Mouse (Mus musculus) limb, embryonic 11.5 days (tissue): ENCODE data around the gene Ush1g. TPM values are rescaled to one million over a fixed set of nuclear protein-coding genes. Genes with fewer than 3 reads are reported as not detected.

Experiments used
- ATAC-seq: fragments of 200-750 bp; cut with Nextera tagmentation; 2 replicates; pipeline ENCODE4 v1.8.0; 2017; ENCODE audit warnings: low read depth; ENCODE audit not compliant: insufficient number of reproducible peaks, low FRiP score, low TSS enrichment
- DNase-seq: peaks from one replicate; pipeline ENCODE4 v3.0.0-alpha.2; 2015; ENCODE audit warnings: low spot score
- H3K27ac ChIP-seq: fragments of 300-500 bp; sonication (generic); replicated peaks from 2 replicates; pipeline ENCODE4 v1.5.1; 2014; ENCODE audit warnings: low read depth, mild to moderate bottlenecking, low read length
- H3K27me3 ChIP-seq: fragments of 300-500 bp; sonication (generic); 2 replicates; pipeline ENCODE4 v1.6.1; 2014; ENCODE audit warnings: mild to moderate bottlenecking, low read length, mixed read lengths; ENCODE audit not compliant: control insufficient read depth, insufficient read depth
- H3K36me3 ChIP-seq: fragments of 300-500 bp; sonication (generic); 2 replicates; pipeline ENCODE4 v1.6.1; 2014; ENCODE audit warnings: mild to moderate bottlenecking, low read length, moderate library complexity, mixed read lengths; ENCODE audit not compliant: control insufficient read depth, insufficient read depth
- H3K4me1 ChIP-seq: fragments of 300-500 bp; sonication (generic); 2 replicates; pipeline ENCODE4 v1.6.1; 2014; ENCODE audit warnings: low read length, mixed read lengths; ENCODE audit not compliant: control insufficient read depth, insufficient read depth
- H3K4me2 ChIP-seq: fragments of 300-500 bp; sonication (generic); 2 replicates; pipeline ENCODE4 v1.6.1; 2014; ENCODE audit warnings: low read depth, mild to moderate bottlenecking, moderate library complexity; ENCODE audit not compliant: severe bottlenecking
- H3K4me3 ChIP-seq: fragments of 300-500 bp; sonication (generic); 2 replicates; pipeline ENCODE4 v1.5.1; 2014; ENCODE audit warnings: low read depth, low read length
- H3K9ac ChIP-seq: fragments of 300-500 bp; sonication (generic); 2 replicates; pipeline ENCODE4 v1.6.1; 2014; ENCODE audit warnings: mild to moderate bottlenecking, low read length
- H3K9me3 ChIP-seq: fragments of 300-500 bp; sonication (generic); 2 replicates; pipeline ENCODE4 v1.6.1; 2016; ENCODE audit warnings: low read length; ENCODE audit not compliant: control insufficient read depth
- WGBS: fragments of 180-500 bp; shearing (Covaris S2); extraction: QIAGEN DNeasy Blood & Tissue Kit; methylation state at CpG from one replicate; pipeline ENCODE4 v1.1.7; 2014; 5-methylcytosine and 5-hydroxymethylcytosine counted together
- polyA plus RNA-seq: library from polyadenylated mRNA; unstranded; fragments of >200 nt; fragmentation: Nextera tagmentation; extraction: Ambion mirVana; gene quantifications from 2 replicates; pipeline ENCODE4 v1.2.1, GENCODE M21; 2014

Gene Ush1g
- not detected in 2 replicates for polyA plus RNA-seq

DNA sequence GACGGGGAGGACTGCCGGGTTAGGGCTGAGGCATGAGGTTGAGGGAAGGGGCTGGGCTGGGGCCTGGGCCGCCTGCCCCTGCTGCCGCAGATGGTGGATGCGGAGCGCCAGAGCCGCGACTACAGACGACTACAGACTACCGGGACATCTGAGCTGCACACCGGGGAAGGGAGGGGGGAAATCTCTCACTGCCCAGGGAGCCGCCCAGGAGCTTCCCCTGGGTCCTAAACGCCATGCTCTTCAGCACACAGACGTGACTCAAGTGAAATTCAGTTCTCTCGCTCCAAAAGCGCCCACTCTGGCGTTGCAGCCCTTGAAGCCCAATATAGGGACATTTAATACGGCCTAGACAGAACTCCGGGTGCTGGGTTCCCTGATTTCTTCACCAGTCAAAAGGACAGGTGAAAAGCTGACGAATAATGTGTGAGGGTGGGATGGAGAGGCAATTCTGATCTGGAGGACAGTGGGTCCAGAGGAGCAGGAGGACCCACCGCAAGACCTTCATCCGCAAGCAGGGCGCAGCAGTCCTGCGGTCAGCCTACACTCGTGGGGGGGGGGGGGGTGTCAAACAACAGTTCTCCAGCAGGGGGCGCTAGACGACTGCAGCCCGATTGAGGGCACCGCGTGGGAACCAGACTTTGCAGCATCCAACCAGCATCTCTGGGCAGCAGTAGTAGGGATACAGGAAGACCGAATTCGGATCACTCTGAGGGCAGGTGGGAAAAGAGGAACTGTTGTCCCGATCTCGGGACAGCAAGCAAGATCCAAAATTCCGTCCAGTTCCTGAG lies at the start of gene Ush1g:
Gene Ush1g (minus strand): TSS at position 136 of the 788 bp plus-strand sequence.
- no peak within 1 kb of the TSS for H3K9ac ChIP-seq

DNA sequence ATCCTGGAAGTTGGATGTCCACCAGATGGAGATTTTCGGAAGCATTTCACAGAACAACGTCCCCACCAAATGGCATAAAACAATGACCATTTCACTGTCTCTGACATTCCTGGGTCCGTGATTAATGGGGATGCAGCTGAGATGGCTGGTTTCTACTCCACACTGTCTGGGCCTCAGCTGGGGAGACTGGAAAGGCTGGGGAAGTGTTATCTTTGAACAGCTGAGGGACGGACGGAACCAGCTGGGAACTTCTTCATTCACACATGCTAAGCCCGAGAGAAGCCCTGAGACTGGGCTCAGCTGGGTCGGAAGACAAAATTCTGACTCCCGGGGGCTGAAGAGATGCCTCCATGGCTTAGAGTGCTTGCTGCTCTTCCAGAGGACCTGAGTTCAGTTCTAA lies 49.5 kb upstream of the Ush1g start:
- ATAC-seq: no peak
- Histone ChIP-seq H3K4me1 (peaks cover 13% of the 10 kb centered on the region), H3K27ac (no peak overlapping the region), H3K4me2 (no peak overlapping the region), H3K9me3 (no peaks in the 10 kb centered on the region), H3K36me3 (no peaks in the 10 kb centered on the region), H3K27me3 (peaks cover 57% of the 10 kb centered on the region), H3K4me3 (no peak overlapping the region), H3K9ac (no peak overlapping the region)
- WGBS: 61% methylated on average over 8 of the region's 8 CpGs
- DNase-seq: no peak

More for the DNA sequence above, at the start of gene Ush1g:
- H3K4me1 ChIP-seq: 0 out of 2 replicates have a peak, but pooled peaks cover 2% of the 10 kb centered on the region
- H3K36me3 ChIP-seq: no peaks in the 10 kb centered on the region
- no peak within 1 kb of the TSS for H3K4me2 ChIP-seq
- H3K9me3 ChIP-seq: no peaks in the 10 kb centered on the region
- 5% methylated on average over 35 of the region's 35 CpGs for WGBS
- H3K4me3 ChIP-seq: no peak within 1 kb of the TSS
- peak; percentile 58; the same call in 1 of the 2 replicates for ATAC-seq
- H3K27ac ChIP-seq: no peak within 1 kb of the TSS
- peaks cover 75% of the 10 kb centered on the region for H3K27me3 ChIP-seq
- DNase-seq: peak; percentile 86

DNA sequence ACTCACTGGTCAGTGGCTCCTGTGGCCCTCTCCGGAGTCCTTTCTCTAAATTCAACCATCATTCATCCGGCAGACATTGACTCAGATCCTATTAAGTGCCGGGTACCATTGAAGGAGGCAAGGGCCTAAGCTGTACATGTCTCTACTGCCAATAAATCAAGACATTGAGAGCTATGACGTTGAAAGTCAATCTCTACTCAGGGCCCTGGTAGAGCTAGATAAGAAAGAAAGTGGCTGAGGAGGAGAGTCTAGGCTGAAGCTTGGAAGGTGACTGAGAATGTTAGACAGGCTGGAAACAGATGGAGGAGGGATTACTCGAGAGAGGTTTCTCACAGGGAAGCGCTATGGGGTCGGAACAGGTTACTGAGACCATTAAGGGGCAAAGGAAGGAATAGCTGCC lies 48.5 kb upstream of the Ush1g start:
- ATAC-seq (no peak), DNase-seq (no peak)
- Histone ChIP-seq H3K36me3 (no peaks in the 10 kb centered on the region), H3K9me3 (no peaks in the 10 kb centered on the region), H3K4me2 (no peak overlapping the region), H3K4me1 (peaks cover 15% of the 10 kb centered on the region), H3K4me3 (no peak overlapping the region), H3K9ac (no peak overlapping the region), H3K27ac (no peak overlapping the region), H3K27me3 (peaks cover 60% of the 10 kb centered on the region)
- 52% methylated on average over 7 of the region's 7 CpGs for WGBS

GRCm38 (mm10) chr11:115367395-115367944 lies 45.6 kb upstream of the Ush1g start, which contains the start of gene Hid1:
TSS of gene Hid1 (minus strand) at chr11:115367756.
- peaks cover 41% of the 10 kb centered on the region for H3K27me3 ChIP-seq
- H3K36me3 ChIP-seq: no peaks in the 10 kb centered on the region
- H3K4me3 ChIP-seq: peak within 1 kb of the TSS; percentile 28
- no peak within 1 kb of the TSS for H3K27ac ChIP-seq
- no peaks in the 10 kb centered on the region for H3K9me3 ChIP-seq
- H3K4me1 ChIP-seq: peaks cover 11% of the 10 kb centered on the region
- peak; percentile 73 for DNase-seq
- no peak within 1 kb of the TSS for H3K9ac ChIP-seq
- H3K4me2 ChIP-seq: peak within 1 kb of the TSS; percentile 73
- 1% methylated on average over 39 of the region's 39 CpGs for WGBS
- ATAC-seq: 0 out of 2 replicates have a peak, but pooled peaks have one; percentile 32

GRCm38 (mm10) chr11:115366706-115367394 lies 45.0 kb upstream of the Ush1g start:
- H3K4me2 ChIP-seq: peak overlapping the region; percentile 73
- ATAC-seq: no peak
- peaks cover 11% of the 10 kb centered on the region for H3K4me1 ChIP-seq
- no peak for DNase-seq
- 2% methylated on average over 27 of the region's 28 CpGs for WGBS
- H3K36me3 ChIP-seq: no peaks in the 10 kb centered on the region
- no peaks in the 10 kb centered on the region for H3K9me3 ChIP-seq
- no peak overlapping the region for H3K9ac ChIP-seq
- no peak overlapping the region for H3K27ac ChIP-seq
- H3K4me3 ChIP-seq: peak overlapping the region; percentile 28
- peaks cover 41% of the 10 kb centered on the region for H3K27me3 ChIP-seq

GRCm38 (mm10) chr11:115366039-115366705 lies 44.3 kb upstream of the Ush1g start:
- H3K36me3 ChIP-seq: no peaks in the 10 kb centered on the region
- 37% methylated on average over 7 of the region's 7 CpGs for WGBS
- ATAC-seq (no peak; the same call in 1 of the 2 replicates), DNase-seq (no peak)
- no peak overlapping the region for H3K27ac ChIP-seq
- H3K9me3 ChIP-seq: no peaks in the 10 kb centered on the region
- peaks cover 11% of the 10 kb centered on the region for H3K4me1 ChIP-seq
- H3K4me2 ChIP-seq: no peak overlapping the region
- H3K4me3 ChIP-seq: no peak overlapping the region
- peaks cover 37% of the 10 kb centered on the region for H3K27me3 ChIP-seq
- H3K9ac ChIP-seq: no peak overlapping the region

- Histone ChIP-seq H3K27ac (no peak overlapping the region), H3K27me3 (peaks cover 35% of the 10 kb centered on the region), H3K4me1 (peaks cover 11% of the 10 kb centered on the region), H3K9ac (no peak overlapping the region), H3K4me2 (no peak overlapping the region), H3K9me3 (no peaks in the 10 kb centered on the region), H3K4me3 (no peak overlapping the region), H3K36me3 (no peaks in the 10 kb centered on the region)
- ATAC-seq (no peak), DNase-seq (no peak)
- 80% methylated on average over 3 of the region's 3 CpGs for WGBS
Measured at GRCm38 (mm10) chr11:115364136-115364535, 42.3 kb upstream of the Ush1g start.

- Histone ChIP-seq H3K9me3 (no peaks in the 10 kb centered on the region), H3K4me2 (no peak overlapping the region), H3K4me3 (no peak overlapping the region), H3K4me1 (0 out of 2 replicates have a peak, but pooled peaks cover 2% of the 10 kb centered on the region), H3K36me3 (no peaks in the 10 kb centered on the region), H3K9ac (no peak overlapping the region), H3K27me3 (no peaks in the 10 kb centered on the region), H3K27ac (no peak overlapping the region)
- ATAC-seq (no peak), DNase-seq (no peak)
- WGBS: 67% methylated on average over 6 of the region's 6 CpGs
Measured at GRCm38 (mm10) chr11:115359726-115360125, 37.9 kb upstream of the Ush1g start.
